Mouse (Mus musculus): ENCODE measurements at regions not wholly inside any gene's neighbourhood (a gene's known extent, or its start where the extent isn't known, plus 50 kb on each side); places are given as distances from the start of the nearest gene placed in this dataset.

GRCm38 (mm10) chr13:78644556-78644955 lies 445.0 kb upstream of the Nr2f1 start:
- TF ChIP-seq CTCF (IDR thresholded peaks at IDR 0.05; ENCODE audit: insufficient read depth, low read depth, low read length) (no peak), POLR2A (IDR thresholded peaks at IDR 0.05; ENCODE audit: insufficient read depth, low read depth, low read length) (no peak)

All from olfactory bulb, adult 2 months (tissue).